Mouse (Mus musculus): ENCODE data around the gene Tfap2a.

DNA sequence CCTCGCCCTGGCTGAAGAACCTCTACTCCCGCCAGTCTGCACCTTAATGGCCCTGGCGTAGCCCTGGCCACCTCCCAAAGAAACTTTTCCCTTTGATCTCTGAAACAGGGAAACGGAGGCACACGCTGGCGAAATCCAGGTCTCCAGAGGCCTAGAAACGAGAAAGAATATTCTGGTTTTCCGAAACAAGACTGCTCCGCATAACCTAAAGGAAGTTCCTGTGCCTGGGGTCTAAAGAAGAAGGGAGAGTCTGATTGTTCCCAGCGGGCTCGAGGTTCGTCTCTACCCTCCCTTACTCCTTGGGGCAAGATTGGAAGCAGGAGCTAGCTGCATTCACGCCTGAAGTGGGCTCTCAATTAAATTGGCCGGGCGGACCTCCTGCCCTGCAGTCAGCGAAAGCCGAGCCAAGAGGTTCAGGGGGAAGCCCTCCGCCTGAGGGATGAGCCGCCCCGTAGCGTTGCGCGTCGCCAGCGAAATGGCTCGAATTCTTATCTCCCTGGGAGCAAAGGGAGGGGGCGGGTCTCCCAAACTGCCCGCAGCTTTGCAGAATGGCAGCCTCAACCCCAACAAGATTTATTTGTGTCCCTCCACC, 33.2 kb downstream of the Tfap2a start:
- no peak for TF ChIP-seq GATA1 (IDR thresholded peaks at IDR 0.05; ENCODE audit: borderline replicate concordance, low read length)
- no peak for TF ChIP-seq CTCF (IDR thresholded peaks at IDR 0.05; ENCODE audit: low read depth, low read length)
